In the genomic region with DNA sequence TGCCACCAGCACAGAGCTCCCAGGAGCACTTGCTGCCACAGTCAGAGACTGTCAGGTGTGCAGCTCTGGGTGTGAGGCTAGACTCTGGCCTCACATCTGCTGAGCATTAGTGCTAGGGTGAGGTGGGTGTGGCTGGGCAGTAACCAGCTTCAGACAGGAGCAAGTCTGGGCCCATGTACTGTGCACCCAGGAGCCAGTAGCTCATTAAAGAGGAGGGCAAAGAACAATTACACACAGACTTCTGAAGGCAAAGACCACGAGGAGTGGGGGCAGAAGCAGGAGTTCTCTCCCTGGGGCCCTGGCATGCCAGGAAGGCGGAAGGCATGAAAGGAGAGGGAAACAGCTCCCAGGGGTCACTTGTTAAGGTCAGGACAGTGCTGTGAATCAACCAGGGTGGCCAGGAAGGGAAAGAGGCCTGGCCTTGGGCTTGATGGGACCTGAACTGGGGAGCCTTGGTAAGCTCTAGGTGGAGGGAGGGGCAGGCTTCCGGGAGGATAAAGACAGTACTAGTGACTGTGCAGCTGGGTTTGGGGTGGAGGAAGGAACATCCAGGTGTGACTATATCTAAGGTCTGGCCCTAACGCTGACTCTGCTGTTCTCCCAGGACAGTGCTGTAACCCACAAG, we compare ENCODE assay signal across 14 mouse cellular contexts. TPM values are rescaled to one million over a fixed set of nuclear protein-coding genes. Genes with fewer than 3 reads are reported as not detected.
A peak's percentile ranks its signal among the peaks of the same experiment; 100 is the strongest.
DNase-seq lines count a peak whose midpoint lies in the region; ATAC-seq and TF ChIP-seq lines count a peak whose summit lies in the region.
"Had no signal": no experiment of that assay in that cellular context is flagged by ENCODE, and none has a peak within 500 bp of the region (broad histone marks: within the 10 kb centered on the region; RNA-seq: fewer than 3 reads in every experiment).

No protein-coding gene starts in this region.

- no peak for TF ChIP-seq EP300 in stomach, postnatal 0 days (optimal IDR thresholded peaks at IDR 0.05)

- H3K4me2 ChIP-seq in forebrain, embryonic 16.5 days (ENCODE audit: low read length): no peak overlapping the region
- H3K4me2 ChIP-seq in intestine, embryonic 16.5 days (ENCODE audit: low read depth, low read length): no peak overlapping the region
- H3K4me2 ChIP-seq in stomach, postnatal 0 days (replicated peaks; ENCODE audit: low read depth): no peak overlapping the region
- no peak overlapping the region for H3K4me2 ChIP-seq in hindbrain, embryonic 16.5 days (ENCODE audit: low read length)
- H3K4me2 ChIP-seq: midbrain, embryonic 13.5 days had no signal

- TF ChIP-seq CTCF in stomach, postnatal 0 days (IDR thresholded peaks at IDR 0.05; ENCODE audit: low read depth): no peak

- H3K4me3 ChIP-seq in forebrain, embryonic 10.5 days: no peak overlapping the region
- H3K4me3 ChIP-seq in forebrain, embryonic 16.5 days (replicated peaks; ENCODE audit: low read length): no peak overlapping the region
- H3K4me3 ChIP-seq in intestine, embryonic 16.5 days (ENCODE audit: low read length): no peak overlapping the region
- H3K4me3 ChIP-seq in stomach, postnatal 0 days (ENCODE audit: low read depth, low read length): no peak overlapping the region
- no peak overlapping the region for H3K4me3 ChIP-seq in hindbrain, embryonic 16.5 days (ENCODE audit: low read length)
- H3K4me3 ChIP-seq: midbrain, embryonic 13.5 days had no signal

- 56% methylated on average over 4 of the region's 4 CpGs for WGBS in forebrain, embryonic 10.5 days
- 63% methylated on average over 4 of the region's 4 CpGs for WGBS in forebrain, embryonic 16.5 days
- WGBS in intestine, embryonic 16.5 days: 41% methylated on average over 4 of the region's 4 CpGs
- 53% methylated on average over 4 of the region's 4 CpGs for WGBS in stomach, postnatal 0 days
- WGBS in hindbrain, embryonic 16.5 days: 55% methylated on average over 4 of the region's 4 CpGs

- H3K36me3 ChIP-seq in forebrain, embryonic 10.5 days (replicated peaks): no peaks in the 10 kb centered on the region
- no peaks in the 10 kb centered on the region for H3K36me3 ChIP-seq in forebrain, embryonic 16.5 days (ENCODE audit: control insufficient read depth, insufficient read depth)
- H3K36me3 ChIP-seq in intestine, embryonic 16.5 days (ENCODE audit: control insufficient read depth, insufficient read depth, low read length): no peaks in the 10 kb centered on the region
- no peaks in the 10 kb centered on the region for H3K36me3 ChIP-seq in stomach, postnatal 0 days (ENCODE audit: control insufficient read depth, insufficient read depth, low read length)
- no peaks in the 10 kb centered on the region for H3K36me3 ChIP-seq in hindbrain, embryonic 16.5 days (ENCODE audit: control insufficient read depth, insufficient read depth, low read length)
- H3K36me3 ChIP-seq: midbrain, embryonic 13.5 days had no signal

- DNase-seq in forebrain, embryonic 10.5 days (ENCODE audit: extremely low spot score, low spot score): no peak
- peak; percentile 66 to 89 for DNase-seq in kidney, postnatal 25 days
- DNase-seq in stomach, postnatal 0 days (ENCODE audit: low spot score): no peak
- DNase-seq in thymus, adult 18-20 months: no peak
- DNase-seq in gastrocnemius, adult 8-10 months (ENCODE audit: low spot score in 2 of 2): no peak
- DNase-seq: cerebellum, adult 9-11 months; gastrocnemius, postnatal 10 days; left cerebral cortex, postnatal 4 days had no signal

- peaks cover 9% of the 10 kb centered on the region for H3K4me1 ChIP-seq in forebrain, embryonic 10.5 days
- H3K4me1 ChIP-seq in forebrain, embryonic 16.5 days (replicated peaks; ENCODE audit: control insufficient read depth, insufficient read depth, low read length): no peaks in the 10 kb centered on the region
- H3K4me1 ChIP-seq in intestine, embryonic 16.5 days (ENCODE audit: control insufficient read depth, insufficient read depth, low read length): peaks cover 5% of the 10 kb centered on the region
- no peaks in the 10 kb centered on the region for H3K4me1 ChIP-seq in stomach, postnatal 0 days (replicated peaks; ENCODE audit: control insufficient read depth, insufficient read depth)
- H3K4me1 ChIP-seq in hindbrain, embryonic 16.5 days (ENCODE audit: control insufficient read depth, insufficient read depth, low read depth, low read length): no peaks in the 10 kb centered on the region
- H3K4me1 ChIP-seq: midbrain, embryonic 13.5 days had no signal

- H3K9me3 ChIP-seq in forebrain, embryonic 10.5 days: no peaks in the 10 kb centered on the region
- H3K9me3 ChIP-seq in forebrain, embryonic 16.5 days (ENCODE audit: control insufficient read depth, low read length): no peaks in the 10 kb centered on the region
- H3K9me3 ChIP-seq in intestine, embryonic 16.5 days (ENCODE audit: control insufficient read depth, low read length): no peaks in the 10 kb centered on the region
- no peaks in the 10 kb centered on the region for H3K9me3 ChIP-seq in stomach, postnatal 0 days (ENCODE audit: control insufficient read depth, low read length)
- no peaks in the 10 kb centered on the region for H3K9me3 ChIP-seq in hindbrain, embryonic 16.5 days (ENCODE audit: control insufficient read depth, low read length)
- H3K9me3 ChIP-seq: midbrain, embryonic 13.5 days had no signal

- H3K9ac ChIP-seq in forebrain, embryonic 16.5 days (replicated peaks; ENCODE audit: low read depth, low read length): no peak overlapping the region
- H3K9ac ChIP-seq in intestine, embryonic 16.5 days (ENCODE audit: low read depth, low read length): peak overlapping the region; percentile 31; the same call in 1 of the 2 replicates
- no peak overlapping the region for H3K9ac ChIP-seq in stomach, postnatal 0 days (ENCODE audit: low read length)
- H3K9ac ChIP-seq in hindbrain, embryonic 16.5 days (ENCODE audit: low read depth, low read length): no peak overlapping the region
- H3K9ac ChIP-seq: midbrain, embryonic 13.5 days had no signal

- peak overlapping the region; percentile 53; the same call in 1 of the 2 replicates for H3K27ac ChIP-seq in forebrain, embryonic 10.5 days
- no peak overlapping the region for H3K27ac ChIP-seq in forebrain, embryonic 16.5 days (ENCODE audit: low read length)
- peak overlapping the region; percentile 90 for H3K27ac ChIP-seq in intestine, embryonic 16.5 days (ENCODE audit: low read length)
- no peak overlapping the region; the same call in 1 of the 2 replicates for H3K27ac ChIP-seq in stomach, postnatal 0 days (replicated peaks)
- no peak overlapping the region for H3K27ac ChIP-seq in hindbrain, embryonic 16.5 days (ENCODE audit: low read depth, low read length)
- H3K27ac ChIP-seq: midbrain, embryonic 13.5 days had no signal

- no peaks in the 10 kb centered on the region for H3K27me3 ChIP-seq in forebrain, embryonic 10.5 days (ENCODE audit: poor library complexity, severe bottlenecking)
- no peaks in the 10 kb centered on the region for H3K27me3 ChIP-seq in forebrain, embryonic 16.5 days (replicated peaks; ENCODE audit: control insufficient read depth, insufficient read depth, low read length)
- no peaks in the 10 kb centered on the region for H3K27me3 ChIP-seq in intestine, embryonic 16.5 days (replicated peaks; ENCODE audit: control insufficient read depth, insufficient read depth, low read length)
- H3K27me3 ChIP-seq in stomach, postnatal 0 days (ENCODE audit: control insufficient read depth, insufficient read depth, low read length): no peaks in the 10 kb centered on the region
- H3K27me3 ChIP-seq in hindbrain, embryonic 16.5 days (replicated peaks; ENCODE audit: control insufficient read depth, insufficient read depth, low read length): no peaks in the 10 kb centered on the region
- H3K27me3 ChIP-seq: midbrain, embryonic 13.5 days had no signal

- ATAC-seq in forebrain, embryonic 16.5 days: no peak
- ATAC-seq in intestine, embryonic 16.5 days: peak; percentile 100
- 0 out of 2 replicates have a peak, but pooled peaks have one; percentile 42 for ATAC-seq in stomach, postnatal 0 days (ENCODE audit: low FRiP score, low TSS enrichment)
- ATAC-seq in hindbrain, embryonic 16.5 days: no peak
- ATAC-seq: inflammation-experienced regulatory T-cells, adult 6 months; midbrain, embryonic 13.5 days had no signal

RNA-seq across cellular contexts. Expression of a gene that starts 37.7 kb away (rescaled TPM):
- 18.1 and 24.1 TPM in 2 replicates for polyA plus RNA-seq in forebrain, embryonic 10.5 days (2016; fragmentation: Nextera tagmentation; extraction: Ambion mirVana)
- 11.8 and 12.0 TPM in 2 replicates for polyA plus RNA-seq in forebrain, embryonic 16.5 days (2015; fragmentation: Nextera tagmentation; extraction: Ambion mirVana)
- polyA plus RNA-seq in intestine, embryonic 16.5 days (2015; fragmentation: Nextera tagmentation; extraction: Ambion mirVana): 15.9 and 17.6 TPM in 2 replicates
- 12.2 and 12.9 TPM in 2 replicates for polyA plus RNA-seq in stomach, postnatal 0 days (2015; fragmentation: Nextera tagmentation; extraction: Ambion mirVana)
- total RNA-seq in gastrocnemius, adult 8-10 months (2022): 1 to 10 TPM; 3.1 to 6.0 (median 4.2) TPM
- polyA plus RNA-seq in hindbrain, embryonic 16.5 days (2015; fragmentation: Nextera tagmentation; extraction: Ambion mirVana): 17.8 and 24.2 TPM in 2 replicates
- total RNA-seq: neutrophil, adult 5-6 weeks had no signal
- polyA plus RNA-seq: inflammation-experienced regulatory T-cells, adult 6 months had no signal

Comparison
In these comparisons a context has a peak if more than half of its experiments do, and no peak if none do; other contexts are left out.
1. H3K27ac ChIP-seq: peak in forebrain, embryonic 10.5 days (single experiment) and intestine, embryonic 16.5 days (single experiment); none in forebrain, embryonic 16.5 days (single experiment), stomach, postnatal 0 days (single experiment) and hindbrain, embryonic 16.5 days (single experiment).
2. DNase-seq: peak in kidney, postnatal 25 days (2 of 2); none in forebrain, embryonic 10.5 days (single experiment), stomach, postnatal 0 days (single experiment), thymus, adult 18-20 months (0 of 2) and gastrocnemius, adult 8-10 months (0 of 2).
3. ATAC-seq: peak in intestine, embryonic 16.5 days (single experiment) and stomach, postnatal 0 days (single experiment); none in forebrain, embryonic 16.5 days (single experiment) and hindbrain, embryonic 16.5 days (single experiment).